Mouse (Mus musculus) lung, postnatal 0 days (tissue): ENCODE measurements around the gene Srsf7.

Experiments used
- CTCF ChIP-seq: IDR thresholded peaks from 2 replicates; pipeline ENCODE4 v1.5.1; 2016; ENCODE audit warnings: antibody characterized with exemption, mild to moderate bottlenecking
- EP300 ChIP-seq: IDR thresholded peaks from 2 replicates; pipeline ENCODE4 v1.6.1; 2016; ENCODE audit warnings: antibody characterized with exemption, mild to moderate bottlenecking, control low read depth

DNA sequence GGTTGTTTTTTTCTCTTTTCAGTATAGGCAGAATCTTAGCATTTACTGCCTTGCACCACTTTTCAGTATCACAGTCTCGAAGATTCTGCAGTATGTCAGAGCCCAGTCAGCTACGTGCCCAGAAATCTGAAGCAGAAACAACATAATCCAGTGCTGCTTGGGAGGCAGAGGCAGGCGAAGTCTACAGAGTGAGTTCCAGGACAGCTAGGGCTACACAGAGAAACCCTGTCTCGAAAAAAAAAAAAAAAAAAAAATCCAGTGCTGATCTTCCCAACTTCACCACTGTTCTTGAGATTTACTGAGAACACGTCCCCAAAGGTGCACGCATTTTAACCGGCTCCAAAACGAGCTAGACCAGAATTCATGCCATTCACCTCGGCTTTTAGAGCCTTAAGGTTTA is 16.7 kb upstream of the Srsf7 start:
- TF ChIP-seq CTCF (no peak), EP300 (no peak)
